Mouse (Mus musculus) G1E-ER4 (cell line): ENCODE measurements around the gene Cyp2s1. TPM values are rescaled to one million over a fixed set of nuclear protein-coding genes. Genes with fewer than 3 reads are reported as not detected.

Source experiments
- GATA1 ChIP-seq: IDR thresholded peaks from one replicate; pipeline ENCODE4 v1.8.0; 2012; ENCODE audit warnings: low read length, inconsistent platforms
- polyA plus RNA-seq: library from polyadenylated mRNA; stranded (reverse); fragments of >175 nt; gene quantifications from 2 replicates; pipeline ENCODE4 v1.2.3, GENCODE M21; 2012

Gene Cyp2s1
- not detected in 2 replicates for polyA plus RNA-seq

DNA sequence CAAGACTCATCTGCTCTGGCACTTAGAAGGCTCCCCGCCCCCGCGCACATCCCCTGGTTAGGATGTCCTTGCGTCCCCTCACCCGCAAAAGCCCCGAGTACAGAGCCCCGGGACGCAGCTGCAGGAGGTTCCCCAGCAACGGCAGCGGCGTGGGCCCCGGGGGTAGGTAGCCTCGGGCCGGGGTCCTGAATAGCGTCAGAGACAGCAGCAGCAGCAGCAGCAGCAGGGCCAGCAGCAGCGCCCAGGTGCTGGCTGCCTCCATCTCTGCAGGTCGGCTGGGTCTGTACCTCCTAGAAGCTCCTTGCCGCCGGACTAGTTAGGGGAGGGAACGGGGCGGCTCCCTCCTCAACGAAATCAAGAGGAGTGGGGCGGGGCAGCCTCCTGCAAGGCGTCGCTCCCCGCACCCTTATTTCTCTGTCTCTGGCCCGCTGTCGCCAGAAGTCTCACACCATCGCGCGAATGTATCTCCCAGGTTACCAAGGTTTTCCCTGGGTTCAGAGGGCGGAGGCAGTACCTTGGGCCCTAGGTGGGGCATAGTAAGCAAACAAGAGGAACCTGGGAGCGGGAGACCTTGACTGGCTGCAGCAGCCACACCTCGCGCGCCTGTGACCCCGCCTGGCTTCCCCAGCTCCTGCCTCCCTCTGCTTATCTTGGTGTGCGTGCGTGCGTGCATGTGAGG, at the start of gene Cyp2s1:
TSS of gene Cyp2s1 (minus strand) at position 673 of the 679 bp plus-strand sequence.
- TF ChIP-seq GATA1 = no peak

- TF ChIP-seq GATA1 = no peak
These were observed 48.1 kb upstream of the Cyp2s1 start for GRCm38 (mm10) chr7:25864861-25865260.

DNA sequence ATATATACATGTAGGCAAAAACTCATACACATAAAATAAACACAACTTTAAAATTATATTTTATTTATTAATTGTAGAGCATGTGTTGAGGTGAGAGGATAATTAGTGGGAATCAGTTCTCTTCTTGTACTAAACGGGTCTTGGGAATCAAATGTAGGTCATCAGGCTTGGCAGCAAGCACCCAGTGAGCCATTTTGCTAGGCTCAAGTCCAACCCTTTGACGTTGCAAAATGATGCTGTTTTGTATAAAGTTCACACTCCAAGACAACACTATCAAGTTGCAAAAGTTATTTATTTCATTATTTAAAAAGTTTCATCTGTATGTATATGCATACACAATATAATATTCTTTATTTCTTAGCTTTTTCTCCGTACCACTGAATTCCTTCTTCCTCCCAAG, 47.0 kb upstream of the Cyp2s1 start:
- no peak for TF ChIP-seq GATA1

- no peak for TF ChIP-seq GATA1
These were observed 45.7 kb upstream of the Cyp2s1 start for GRCm38 (mm10) chr7:25862365-25862764.

- TF ChIP-seq GATA1 = no peak
These were observed 43.5 kb upstream of the Cyp2s1 start for GRCm38 (mm10) chr7:25859962-25860870.

DNA sequence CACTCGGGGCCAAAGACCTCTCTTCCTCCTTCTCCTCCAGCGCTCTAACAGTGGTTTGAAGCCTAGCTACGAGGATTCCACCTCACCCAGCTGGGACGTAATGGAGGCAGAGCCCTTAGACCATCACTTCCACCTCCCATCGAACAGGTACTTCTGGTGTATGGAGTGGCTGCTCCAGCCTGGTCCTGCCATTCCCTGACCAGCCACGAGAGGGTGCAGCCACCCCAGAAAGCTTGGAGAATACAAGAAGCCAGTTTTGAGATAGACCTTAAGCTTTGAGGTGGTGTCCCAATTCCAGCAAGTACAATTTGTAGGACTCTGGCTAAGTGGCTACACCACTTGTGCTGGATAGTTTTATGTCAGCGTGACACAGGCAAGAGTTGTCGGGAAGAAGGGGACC, 38.4 kb upstream of the Cyp2s1 start:
- TF ChIP-seq GATA1 = no peak

DNA sequence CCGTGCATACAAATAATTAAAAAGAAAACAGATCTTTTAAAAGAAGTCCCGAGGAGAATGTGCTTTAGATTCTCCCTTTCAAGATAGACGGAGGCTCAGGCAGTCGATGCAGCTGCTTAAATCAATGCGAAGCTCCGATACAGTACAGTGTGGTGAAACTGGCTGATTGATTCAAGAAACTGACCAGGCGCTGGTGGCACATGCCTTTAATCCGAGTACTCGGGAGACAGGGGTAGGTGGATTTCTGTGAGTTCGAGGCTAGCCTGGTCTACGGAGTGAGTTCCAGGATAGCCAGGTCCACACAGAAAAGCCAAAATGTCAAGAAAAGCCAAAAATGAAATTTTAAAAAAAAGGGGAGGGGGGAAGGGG, 31.7 kb upstream of the Cyp2s1 start:
- no peak for TF ChIP-seq GATA1

GRCm38 (mm10) chr7:25847722-25848443, 31.2 kb upstream of the Cyp2s1 start:
- no peak for TF ChIP-seq GATA1

DNA sequence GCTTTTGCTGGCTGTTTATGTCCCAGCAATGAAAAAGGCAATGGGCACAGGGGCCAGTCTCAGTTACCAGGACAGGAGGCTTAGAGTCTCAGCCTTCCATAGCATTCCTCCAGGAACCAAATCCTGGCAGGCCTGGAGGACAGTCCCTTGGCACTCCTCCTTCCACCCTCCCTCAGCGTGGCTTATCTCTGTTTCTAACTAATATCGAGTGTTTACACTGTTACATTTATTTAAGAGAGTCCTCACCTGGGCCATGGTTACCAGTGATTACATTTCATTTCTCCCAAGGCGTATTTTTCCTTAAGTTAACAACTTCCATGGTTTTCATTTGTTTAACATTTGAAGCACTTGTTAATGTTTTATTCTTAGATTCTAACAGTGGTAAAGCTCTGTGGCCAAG, 28.2 kb upstream of the Cyp2s1 start:
- TF ChIP-seq GATA1 = no peak

- no peak for TF ChIP-seq GATA1
These were observed 27.7 kb upstream of the Cyp2s1 start for GRCm38 (mm10) chr7:25844423-25844822.

GRCm38 (mm10) chr7:25843492-25843891, 26.8 kb upstream of the Cyp2s1 start:
- no peak for TF ChIP-seq GATA1

DNA sequence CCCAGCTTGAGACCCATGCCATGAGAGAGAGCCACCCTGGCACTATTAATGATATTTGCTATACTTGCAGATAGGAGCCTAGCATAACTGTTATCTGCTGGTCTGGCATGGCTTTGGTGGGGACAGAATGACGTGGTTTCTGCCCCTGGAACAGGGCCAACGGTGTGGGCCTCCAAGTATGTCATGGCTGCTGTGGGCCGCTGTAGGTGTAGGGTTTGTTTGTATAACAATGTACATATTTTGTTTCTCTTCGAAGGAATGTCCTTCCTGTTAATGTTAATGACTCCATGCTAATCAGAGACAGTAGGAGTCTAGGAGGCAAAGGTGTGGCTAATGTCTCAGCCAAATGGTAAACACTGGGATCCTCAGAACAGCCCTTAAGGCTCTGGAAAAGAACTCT, 24.2 kb upstream of the Cyp2s1 start:
- no peak for TF ChIP-seq GATA1

DNA sequence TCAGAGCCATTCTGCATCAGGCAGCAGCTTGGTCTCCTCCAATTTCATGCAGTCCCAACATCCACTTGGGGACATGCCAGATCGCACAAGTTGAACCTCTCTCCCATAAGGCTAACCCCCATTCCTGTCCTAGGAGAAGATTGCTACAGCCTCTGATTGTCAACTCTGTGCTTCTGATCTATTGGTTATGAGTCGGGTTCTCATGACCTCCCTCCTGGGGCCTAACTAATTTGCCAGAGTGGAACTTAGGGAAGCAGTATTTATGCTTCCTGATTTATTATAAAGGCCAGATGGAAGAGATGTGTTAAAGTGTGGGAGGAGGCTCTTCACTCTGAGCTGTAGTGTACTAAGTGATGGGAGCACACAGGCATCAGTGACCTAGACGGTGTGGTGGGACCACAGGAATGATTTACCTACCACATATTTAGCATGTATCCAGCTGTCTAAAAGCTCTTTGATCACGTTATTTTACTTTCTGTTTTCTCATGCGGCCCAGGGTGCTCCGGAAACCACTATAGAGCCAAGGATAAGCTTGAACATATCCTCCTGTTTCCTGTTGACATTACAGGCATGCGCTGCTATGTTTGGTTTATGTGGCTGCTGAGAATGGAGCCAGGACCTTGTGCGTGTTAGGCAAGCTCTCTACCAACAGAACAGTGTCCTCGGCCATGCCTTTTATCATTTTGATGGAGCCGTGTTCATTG, 18.6 kb upstream of the Cyp2s1 start:
- no peak for TF ChIP-seq GATA1

GRCm38 (mm10) chr7:25831557-25832530, 15.1 kb upstream of the Cyp2s1 start:
- no peak for TF ChIP-seq GATA1
